Mouse (Mus musculus): Measurements from ENCODE around the gene Dync1i1. TPM values are rescaled to one million over a fixed set of nuclear protein-coding genes. Genes with fewer than 3 reads are reported as not detected.

Gene Dync1i1
- polyA plus RNA-seq, 1 experiment from 2014 or later: 1.6 TPM

- no peak overlapping the region for H3K9ac ChIP-seq (ENCODE audit: low read length)
- H3K4me1 ChIP-seq (ENCODE audit: control insufficient read depth, insufficient read depth, low read length): 0 out of 2 replicates have a peak, but pooled peaks cover 3% of the 10 kb centered on the region
- ATAC-seq (ENCODE audit: low FRiP score): no peak
- no peaks in the 10 kb centered on the region for H3K36me3 ChIP-seq (ENCODE audit: control insufficient read depth, insufficient read depth, low read length)
- H3K4me2 ChIP-seq: no peak overlapping the region
- DNase-seq (ENCODE audit: low spot score, missing footprints): no peak
- 69% methylated on average over 7 of the region's 7 CpGs for whole genome bisulfite sequencing
- no peaks in the 10 kb centered on the region for H3K27me3 ChIP-seq (ENCODE audit: control insufficient read depth, insufficient read depth, low read length)
- H3K9me3 ChIP-seq (ENCODE audit: control insufficient read depth, low read length): no peaks in the 10 kb centered on the region
- H3K4me3 ChIP-seq (ENCODE audit: low read depth, low read length): no peak overlapping the region
- no peak overlapping the region for H3K27ac ChIP-seq (ENCODE audit: low read depth, low read length)
Measured at GRCm38 (mm10) chr6:5993056-5993455, 267.6 kb downstream of the Dync1i1 start.

- H3K36me3 ChIP-seq (ENCODE audit: control insufficient read depth, insufficient read depth, low read length): no peaks in the 10 kb centered on the region
- no peak overlapping the region for H3K27ac ChIP-seq (ENCODE audit: low read depth, low read length)
- 0 out of 2 replicates have a peak, but pooled peaks cover 3% of the 10 kb centered on the region for H3K4me1 ChIP-seq (ENCODE audit: control insufficient read depth, insufficient read depth, low read length)
- ATAC-seq (ENCODE audit: low FRiP score): 0 out of 2 replicates have a peak, but pooled peaks have one; percentile 35
- no peak overlapping the region for H3K4me3 ChIP-seq (ENCODE audit: low read depth, low read length)
- WGBS: 66% methylated on average over 6 of the region's 6 CpGs
- H3K9me3 ChIP-seq (ENCODE audit: control insufficient read depth, low read length): no peaks in the 10 kb centered on the region
- no peak for DNase-seq (ENCODE audit: low spot score, missing footprints)
- H3K9ac ChIP-seq (ENCODE audit: low read length): no peak overlapping the region
- H3K27me3 ChIP-seq (ENCODE audit: control insufficient read depth, insufficient read depth, low read length): no peaks in the 10 kb centered on the region
- H3K4me2 ChIP-seq: no peak overlapping the region
Measured at GRCm38 (mm10) chr6:5997535-5997934, 272.1 kb downstream of the Dync1i1 start.

- Histone ChIP-seq H3K4me2 (no peak overlapping the region), H3K36me3 (ENCODE audit: control insufficient read depth, insufficient read depth, low read length) (no peaks in the 10 kb centered on the region), H3K9ac (ENCODE audit: low read length) (no peak overlapping the region), H3K4me1 (ENCODE audit: control insufficient read depth, insufficient read depth, low read length) (0 out of 2 replicates have a peak, but pooled peaks cover 5% of the 10 kb centered on the region), H3K27me3 (ENCODE audit: control insufficient read depth, insufficient read depth, low read length) (no peaks in the 10 kb centered on the region), H3K4me3 (ENCODE audit: low read depth, low read length) (no peak overlapping the region), H3K27ac (ENCODE audit: low read depth, low read length) (no peak overlapping the region), H3K9me3 (ENCODE audit: control insufficient read depth, low read length) (no peaks in the 10 kb centered on the region)
- ATAC-seq (ENCODE audit: low FRiP score) (no peak), DNase-seq (ENCODE audit: low spot score, missing footprints) (no peak)
- WGBS: 87% methylated on average over 3 of the region's 3 CpGs
Measured at GRCm38 (mm10) chr6:6002061-6002460, 276.6 kb downstream of the Dync1i1 start.

- Histone ChIP-seq H3K27ac (ENCODE audit: low read depth, low read length) (no peak overlapping the region), H3K27me3 (ENCODE audit: control insufficient read depth, insufficient read depth, low read length) (no peaks in the 10 kb centered on the region), H3K9me3 (ENCODE audit: control insufficient read depth, low read length) (no peaks in the 10 kb centered on the region), H3K4me3 (ENCODE audit: low read depth, low read length) (no peak overlapping the region), H3K36me3 (ENCODE audit: control insufficient read depth, insufficient read depth, low read length) (no peaks in the 10 kb centered on the region), H3K9ac (ENCODE audit: low read length) (no peak overlapping the region), H3K4me1 (ENCODE audit: control insufficient read depth, insufficient read depth, low read length) (0 out of 2 replicates have a peak, but pooled peaks cover 2% of the 10 kb centered on the region), H3K4me2 (no peak overlapping the region)
- 68% methylated on average over 12 of the region's 12 CpGs for WGBS
- 0 out of 2 replicates have a peak, but pooled peaks have one; percentile 11 for ATAC-seq (ENCODE audit: low FRiP score)
- DNase-seq (ENCODE audit: low spot score, missing footprints): no peak
Measured at GRCm38 (mm10) chr6:6004756-6005485, 279.5 kb downstream of the Dync1i1 start.

- Histone ChIP-seq H3K4me2 (peak overlapping the region; percentile 89), H3K27me3 (ENCODE audit: control insufficient read depth, insufficient read depth, low read length) (no peaks in the 10 kb centered on the region), H3K4me1 (ENCODE audit: control insufficient read depth, insufficient read depth, low read length) (0 out of 2 replicates have a peak, but pooled peaks cover 2% of the 10 kb centered on the region), H3K9ac (ENCODE audit: low read length) (peak overlapping the region; percentile 53; the same call in 1 of the 2 replicates), H3K36me3 (ENCODE audit: control insufficient read depth, insufficient read depth, low read length) (no peaks in the 10 kb centered on the region), H3K27ac (ENCODE audit: low read depth, low read length) (no peak overlapping the region), H3K9me3 (ENCODE audit: control insufficient read depth, low read length) (no peaks in the 10 kb centered on the region), H3K4me3 (ENCODE audit: low read depth, low read length) (peak overlapping the region; percentile 46)
- ATAC-seq (ENCODE audit: low FRiP score) (peak; percentile 97), DNase-seq (ENCODE audit: low spot score, missing footprints) (peak; percentile 96)
- WGBS: 2% methylated on average over 42 of the region's 42 CpGs
Measured at GRCm38 (mm10) chr6:6005762-6006431, 280.5 kb downstream of the Dync1i1 start.

GRCm38 (mm10) chr6:6011364-6011763 lies 285.9 kb downstream of the Dync1i1 start:
- no peaks in the 10 kb centered on the region for H3K4me1 ChIP-seq (ENCODE audit: control insufficient read depth, insufficient read depth, low read length)
- no peaks in the 10 kb centered on the region for H3K9me3 ChIP-seq (ENCODE audit: control insufficient read depth, low read length)
- no peak for ATAC-seq (ENCODE audit: low FRiP score)
- whole genome bisulfite sequencing: 77% methylated on average over 2 of the region's 2 CpGs
- no peak overlapping the region for H3K4me3 ChIP-seq (ENCODE audit: low read depth, low read length)
- no peak for DNase-seq (ENCODE audit: low spot score, missing footprints)
- H3K27me3 ChIP-seq (ENCODE audit: control insufficient read depth, insufficient read depth, low read length): no peaks in the 10 kb centered on the region
- H3K36me3 ChIP-seq (ENCODE audit: control insufficient read depth, insufficient read depth, low read length): no peaks in the 10 kb centered on the region
- no peak overlapping the region for H3K4me2 ChIP-seq
- no peak overlapping the region for H3K9ac ChIP-seq (ENCODE audit: low read length)
- H3K27ac ChIP-seq (ENCODE audit: low read depth, low read length): no peak overlapping the region

- H3K4me2 ChIP-seq: no peak overlapping the region
- no peak overlapping the region for H3K4me3 ChIP-seq (ENCODE audit: low read depth, low read length)
- no peak overlapping the region for H3K9ac ChIP-seq (ENCODE audit: low read length)
- ATAC-seq (ENCODE audit: low FRiP score) (no peak), DNase-seq (ENCODE audit: low spot score, missing footprints) (no peak)
- H3K27me3 ChIP-seq (ENCODE audit: control insufficient read depth, insufficient read depth, low read length): no peaks in the 10 kb centered on the region
- H3K4me1 ChIP-seq (ENCODE audit: control insufficient read depth, insufficient read depth, low read length): no peaks in the 10 kb centered on the region
- no peaks in the 10 kb centered on the region for H3K9me3 ChIP-seq (ENCODE audit: control insufficient read depth, low read length)
- WGBS: 80% methylated on average over 15 of the region's 15 CpGs
- no peak overlapping the region for H3K27ac ChIP-seq (ENCODE audit: low read depth, low read length)
- H3K36me3 ChIP-seq (ENCODE audit: control insufficient read depth, insufficient read depth, low read length): no peaks in the 10 kb centered on the region
Measured at GRCm38 (mm10) chr6:6015616-6016015, 290.2 kb downstream of the Dync1i1 start.

GRCm38 (mm10) chr6:6016931-6017330 lies 291.5 kb downstream of the Dync1i1 start:
- no peaks in the 10 kb centered on the region for H3K9me3 ChIP-seq (ENCODE audit: control insufficient read depth, low read length)
- no peak for DNase-seq (ENCODE audit: low spot score, missing footprints)
- H3K27me3 ChIP-seq (ENCODE audit: control insufficient read depth, insufficient read depth, low read length): no peaks in the 10 kb centered on the region
- H3K4me1 ChIP-seq (ENCODE audit: control insufficient read depth, insufficient read depth, low read length): no peaks in the 10 kb centered on the region
- H3K4me3 ChIP-seq (ENCODE audit: low read depth, low read length): no peak overlapping the region
- H3K9ac ChIP-seq (ENCODE audit: low read length): no peak overlapping the region
- WGBS: 48% methylated on average over 9 of the region's 9 CpGs
- no peak overlapping the region for H3K27ac ChIP-seq (ENCODE audit: low read depth, low read length)
- no peak for ATAC-seq (ENCODE audit: low FRiP score)
- H3K36me3 ChIP-seq (ENCODE audit: control insufficient read depth, insufficient read depth, low read length): no peaks in the 10 kb centered on the region
- no peak overlapping the region for H3K4me2 ChIP-seq

GRCm38 (mm10) chr6:6023976-6024375 lies 298.5 kb downstream of the Dync1i1 start:
- no peak for DNase-seq (ENCODE audit: low spot score, missing footprints)
- Histone ChIP-seq H3K4me2 (no peak overlapping the region), H3K9ac (ENCODE audit: low read length) (no peak overlapping the region), H3K27me3 (ENCODE audit: control insufficient read depth, insufficient read depth, low read length) (no peaks in the 10 kb centered on the region), H3K4me3 (ENCODE audit: low read depth, low read length) (no peak overlapping the region), H3K9me3 (ENCODE audit: control insufficient read depth, low read length) (no peaks in the 10 kb centered on the region), H3K36me3 (ENCODE audit: control insufficient read depth, insufficient read depth, low read length) (no peaks in the 10 kb centered on the region), H3K27ac (ENCODE audit: low read depth, low read length) (no peak overlapping the region), H3K4me1 (ENCODE audit: control insufficient read depth, insufficient read depth, low read length) (0 out of 2 replicates have a peak, but pooled peaks cover 2% of the 10 kb centered on the region)
- no peak for ATAC-seq (ENCODE audit: low FRiP score)
- WGBS: 42% methylated on average over 6 of the region's 6 CpGs
